Mouse (Mus musculus): ENCODE data around the gene Iqsec1. TPM values are rescaled to one million over a fixed set of nuclear protein-coding genes. Genes with fewer than 3 reads are reported as not detected.
A peak's percentile ranks its signal among the peaks of the same experiment; 100 is the strongest.
"Not testable (repeated sequence)": the region's sequence is repeated elsewhere in the genome, so short reads cannot be mapped to it uniquely, and the experiment has no call there.

Iqsec1 gene
- polyA plus RNA-seq, 1 experiment from 2014 or later, result 2.6 TPM

DNA sequence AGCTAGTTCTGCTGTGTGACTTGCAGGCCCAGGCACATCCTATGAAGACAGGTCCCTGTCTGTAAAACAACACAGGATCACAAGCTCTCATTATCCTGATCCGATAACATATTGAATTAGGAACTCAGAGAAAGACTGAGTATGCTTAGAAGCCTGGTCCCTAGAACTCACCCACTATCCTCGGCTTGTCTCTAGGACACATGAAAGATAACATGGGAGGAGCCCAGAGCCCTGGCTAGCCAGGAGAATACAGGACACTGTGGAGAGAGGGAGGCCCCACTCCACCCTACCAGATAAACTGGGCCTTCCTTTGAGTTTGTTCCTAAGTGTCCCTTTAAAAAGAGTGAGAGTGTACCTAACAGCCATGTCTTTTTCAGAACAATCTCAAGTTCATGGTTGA, 328.6 kb downstream of the Iqsec1 start:
- peak; percentile 81 for ATAC-seq (ENCODE audit: insufficient read depth)
- H3K4me1 ChIP-seq (replicated peaks), result peaks cover 31% of the 10 kb centered on the region
- peak overlapping the region; percentile 41; the same call in 1 of the 2 replicates for H3K27ac ChIP-seq (replicated peaks)
- H3K4me2 ChIP-seq, result peak overlapping the region; percentile 36
- peaks cover 11% of the 10 kb centered on the region for H3K36me3 ChIP-seq (replicated peaks)
- WGBS (ENCODE audit: insufficient replicate concordance), result 33% methylated on average over 2 of the region's 2 CpGs
- H3K4me3 ChIP-seq (replicated peaks), result no peak overlapping the region
- H3K27me3 ChIP-seq, result no peaks in the 10 kb centered on the region
- no peaks in the 10 kb centered on the region for H3K9me3 ChIP-seq (replicated peaks)
- H3K9ac ChIP-seq, result no peak overlapping the region

DNA sequence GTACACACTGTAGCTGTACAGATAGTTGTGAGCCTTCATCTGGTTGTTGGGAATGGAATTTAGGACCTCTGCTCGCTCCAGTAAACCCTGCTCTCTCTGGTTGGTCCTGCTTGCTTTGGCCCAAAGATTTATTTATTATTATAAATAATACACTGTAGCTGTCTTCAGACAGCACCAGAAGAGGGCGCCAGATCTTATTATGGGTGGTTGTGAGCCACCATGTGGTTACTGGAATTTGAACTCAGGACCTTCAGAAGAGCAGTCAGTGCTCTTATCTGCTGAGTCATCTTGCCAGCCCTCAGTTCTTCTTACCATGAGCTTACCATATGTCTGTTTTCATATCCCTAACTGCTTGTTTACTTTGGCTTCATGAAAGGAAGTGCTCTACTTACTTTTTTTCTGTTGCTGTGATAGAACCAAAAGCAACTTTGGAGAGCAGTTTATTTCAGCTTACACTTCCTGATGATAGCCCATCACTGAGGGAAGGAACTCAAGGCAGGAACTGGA, 332.1 kb downstream of the Iqsec1 start:
- not testable (repeated sequence) for H3K9ac ChIP-seq; ATAC-seq (ENCODE audit: insufficient read depth)
- 37% methylated on average over 2 of the region's 2 CpGs for WGBS (ENCODE audit: insufficient replicate concordance)

DNA sequence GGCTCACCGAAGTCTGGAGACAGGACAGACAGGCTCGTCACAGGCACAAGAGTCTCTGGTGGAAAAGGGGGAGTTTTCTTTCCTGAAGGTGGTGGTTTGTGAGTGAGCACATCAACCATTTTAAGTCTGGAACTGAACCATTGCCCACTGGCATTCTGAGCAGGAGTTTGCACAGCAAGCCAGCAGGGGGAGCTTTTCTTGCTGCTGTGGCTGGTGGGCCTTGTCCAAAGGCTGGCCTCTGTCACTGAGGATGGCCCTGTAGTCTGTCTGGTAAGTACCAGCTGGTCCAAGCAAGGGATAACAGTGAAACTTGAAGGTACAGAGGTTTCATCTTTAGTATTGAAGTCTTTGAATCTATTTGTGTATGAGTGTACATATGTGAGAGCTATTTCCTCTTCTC, 334.7 kb downstream of the Iqsec1 start:
- no peak for ATAC-seq (ENCODE audit: insufficient read depth)
- Histone ChIP-seq H3K4me1 (replicated peaks) (no peaks in the 10 kb centered on the region), H3K27me3 (no peaks in the 10 kb centered on the region), H3K9me3 (replicated peaks) (no peaks in the 10 kb centered on the region), H3K36me3 (replicated peaks) (no peaks in the 10 kb centered on the region), H3K27ac (replicated peaks) (no peak overlapping the region), H3K4me2 (no peak overlapping the region), H3K4me3 (replicated peaks) (no peak overlapping the region), H3K9ac (no peak overlapping the region)
- 31% methylated on average over 2 of the region's 2 CpGs for WGBS (ENCODE audit: insufficient replicate concordance)

More for the DNA sequence above, 332.1 kb downstream of the Iqsec1 start:
- H3K27me3 ChIP-seq; H3K27ac ChIP-seq (replicated peaks); H3K36me3 ChIP-seq (replicated peaks); H3K4me3 ChIP-seq (replicated peaks); H3K9me3 ChIP-seq (replicated peaks); H3K4me2 ChIP-seq: not testable (repeated sequence)
- H3K4me1 ChIP-seq (replicated peaks), result peaks cover 24% of the 10 kb centered on the region

DNA sequence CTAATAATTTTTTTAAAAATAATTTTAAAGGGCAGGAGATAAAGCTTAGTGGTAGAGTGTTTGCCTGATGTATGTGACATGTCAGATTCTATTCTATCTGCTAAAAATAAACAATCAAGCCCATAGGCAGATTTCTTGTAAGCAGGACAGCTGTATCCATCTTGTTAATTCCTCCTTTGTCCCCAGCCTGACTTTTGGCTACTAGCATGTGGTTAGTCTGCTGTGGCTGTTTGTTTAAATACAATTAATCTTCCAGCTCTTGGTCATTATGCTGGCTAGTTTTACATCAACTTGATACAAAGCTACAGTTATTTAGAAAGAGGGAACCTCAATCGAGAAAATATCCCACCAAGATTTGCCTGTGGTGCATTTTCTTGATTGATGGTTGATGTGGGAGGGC, 337.9 kb downstream of the Iqsec1 start:
- no peak for ATAC-seq (ENCODE audit: insufficient read depth)
- 0 out of 2 replicates have a peak, but pooled peaks cover 4% of the 10 kb centered on the region for H3K4me1 ChIP-seq (replicated peaks)
- no peaks in the 10 kb centered on the region for H3K9me3 ChIP-seq (replicated peaks)
- no peak overlapping the region for H3K4me2 ChIP-seq
- no peak overlapping the region for H3K27ac ChIP-seq (replicated peaks)
- peaks cover 12% of the 10 kb centered on the region; the same call in 1 of the 2 replicates for H3K36me3 ChIP-seq (replicated peaks)
- WGBS (ENCODE audit: insufficient replicate concordance), result 38% methylated on average over 1 of the region's 1 CpGs
- no peaks in the 10 kb centered on the region for H3K27me3 ChIP-seq
- H3K4me3 ChIP-seq (replicated peaks), result no peak overlapping the region
- H3K9ac ChIP-seq, result no peak overlapping the region

GRCm38 (mm10) chr6:90649279-90649678, 339.2 kb downstream of the Iqsec1 start:
- no peak for ATAC-seq (ENCODE audit: insufficient read depth)
- no peak overlapping the region for H3K27ac ChIP-seq (replicated peaks)

DNA sequence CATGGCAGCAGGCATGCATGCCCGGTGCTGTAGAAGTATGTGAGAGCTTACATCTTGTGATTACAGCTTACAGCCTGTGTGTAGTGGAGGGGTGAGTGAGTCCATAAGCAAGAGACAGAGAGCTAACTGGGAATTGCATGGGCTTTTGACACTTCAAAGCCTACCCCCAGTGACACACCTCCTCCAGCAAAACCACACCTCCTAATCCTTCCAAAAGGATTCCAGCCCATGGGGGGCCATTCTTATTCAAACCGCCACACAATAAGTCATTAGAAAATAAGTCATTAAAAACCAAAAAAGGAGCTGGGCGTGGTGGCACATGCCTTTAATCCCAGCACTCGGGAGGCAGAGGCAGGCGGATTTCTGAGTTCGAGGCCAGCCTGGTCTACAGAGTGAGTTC, 340.1 kb downstream of the Iqsec1 start:
- Histone ChIP-seq H3K4me1 (replicated peaks) (0 out of 2 replicates have a peak, but pooled peaks cover 4% of the 10 kb centered on the region), H3K9me3 (replicated peaks) (no peaks in the 10 kb centered on the region), H3K36me3 (replicated peaks) (peaks cover 34% of the 10 kb centered on the region), H3K9ac (no peak overlapping the region), H3K4me3 (replicated peaks) (no peak overlapping the region), H3K4me2 (no peak overlapping the region), H3K27me3 (no peaks in the 10 kb centered on the region), H3K27ac (replicated peaks) (no peak overlapping the region)
- ATAC-seq (ENCODE audit: insufficient read depth), result no peak
- 86% methylated on average over 6 of the region's 6 CpGs for WGBS (ENCODE audit: insufficient replicate concordance)

More at GRCm38 (mm10) chr6:90649279-90649678, 339.2 kb downstream of the Iqsec1 start:
- no peak overlapping the region for H3K4me3 ChIP-seq (replicated peaks)
- no peak overlapping the region for H3K9ac ChIP-seq
- H3K4me1 ChIP-seq (replicated peaks), result 0 out of 2 replicates have a peak, but pooled peaks cover 4% of the 10 kb centered on the region
- WGBS (ENCODE audit: insufficient replicate concordance), result 49% methylated on average over 4 of the region's 4 CpGs
- H3K27me3 ChIP-seq, result no peaks in the 10 kb centered on the region
- peaks cover 25% of the 10 kb centered on the region for H3K36me3 ChIP-seq (replicated peaks)
- no peak overlapping the region for H3K4me2 ChIP-seq
- H3K9me3 ChIP-seq (replicated peaks), result no peaks in the 10 kb centered on the region

DNA sequence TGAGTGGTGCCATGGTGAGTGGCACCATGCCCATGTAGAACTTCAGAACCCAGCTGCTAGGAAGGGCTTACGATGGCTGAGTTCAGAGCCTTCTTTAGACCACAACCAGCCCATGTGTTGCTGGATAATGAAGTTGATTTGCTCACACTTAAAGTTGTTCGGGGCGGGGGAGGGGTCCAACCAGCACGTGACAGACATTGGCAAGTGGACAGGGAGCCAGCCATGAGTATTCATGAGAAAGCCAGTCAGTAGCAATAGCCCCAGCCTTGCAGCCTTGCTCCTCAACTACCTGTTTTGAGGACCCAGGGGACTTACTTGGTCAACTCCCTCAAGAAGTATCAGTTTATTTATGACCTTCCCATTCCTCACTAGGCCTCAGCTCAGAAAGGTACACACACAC, 343.5 kb downstream of the Iqsec1 start:
- 0 out of 2 replicates have a peak, but pooled peaks cover 4% of the 10 kb centered on the region for H3K4me1 ChIP-seq (replicated peaks)
- no peak overlapping the region for H3K27ac ChIP-seq (replicated peaks)
- ATAC-seq (ENCODE audit: insufficient read depth), result no peak
- no peaks in the 10 kb centered on the region for H3K9me3 ChIP-seq (replicated peaks)
- 59% methylated on average over 4 of the region's 4 CpGs for WGBS (ENCODE audit: insufficient replicate concordance)
- H3K4me2 ChIP-seq, result no peak overlapping the region
- H3K36me3 ChIP-seq (replicated peaks), result peaks cover 69% of the 10 kb centered on the region
- H3K27me3 ChIP-seq, result no peaks in the 10 kb centered on the region
- no peak overlapping the region for H3K4me3 ChIP-seq (replicated peaks)
- no peak overlapping the region for H3K9ac ChIP-seq

DNA sequence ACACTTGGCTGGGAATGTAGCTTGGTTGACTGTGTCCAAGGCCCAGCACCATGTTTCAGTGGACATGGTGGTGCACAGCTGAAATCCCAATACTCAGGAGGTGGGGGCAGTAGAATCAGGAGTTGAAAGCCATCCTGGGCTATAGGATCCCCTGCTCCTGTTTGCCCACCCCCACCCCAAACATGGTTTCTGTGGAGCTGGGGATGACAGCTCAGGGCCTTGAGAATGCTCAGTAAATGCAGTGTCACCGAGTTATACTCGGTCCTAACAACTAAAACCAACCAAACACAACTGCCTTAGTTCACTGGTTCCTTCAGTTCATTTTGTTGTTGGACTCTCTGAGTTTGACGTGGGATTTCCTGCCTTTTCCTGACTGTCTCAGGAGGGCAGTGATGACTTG, 345.4 kb downstream of the Iqsec1 start:
- no peak overlapping the region for H3K4me3 ChIP-seq (replicated peaks)
- H3K27me3 ChIP-seq, result no peaks in the 10 kb centered on the region
- H3K4me1 ChIP-seq (replicated peaks), result 0 out of 2 replicates have a peak, but pooled peaks cover 4% of the 10 kb centered on the region
- no peak for ATAC-seq (ENCODE audit: insufficient read depth)
- peaks cover 88% of the 10 kb centered on the region for H3K36me3 ChIP-seq (replicated peaks)
- H3K9me3 ChIP-seq (replicated peaks), result no peaks in the 10 kb centered on the region
- H3K9ac ChIP-seq, result no peak overlapping the region
- H3K4me2 ChIP-seq, result no peak overlapping the region
- WGBS (ENCODE audit: insufficient replicate concordance), result 76% methylated on average over 3 of the region's 3 CpGs
- H3K27ac ChIP-seq (replicated peaks), result no peak overlapping the region

GRCm38 (mm10) chr6:90635611-90636010, 352.9 kb downstream of the Iqsec1 start:
- 82% methylated on average over 3 of the region's 3 CpGs for WGBS (ENCODE audit: insufficient replicate concordance)
- Histone ChIP-seq H3K9me3 (replicated peaks) (no peaks in the 10 kb centered on the region), H3K9ac (no peak overlapping the region), H3K4me1 (replicated peaks) (peaks cover 8% of the 10 kb centered on the region), H3K4me3 (replicated peaks) (no peak overlapping the region), H3K27ac (replicated peaks) (no peak overlapping the region), H3K27me3 (no peaks in the 10 kb centered on the region), H3K4me2 (no peak overlapping the region), H3K36me3 (replicated peaks) (peaks cover 98% of the 10 kb centered on the region)
- ATAC-seq (ENCODE audit: insufficient read depth), result no peak

- 56% methylated on average over 4 of the region's 4 CpGs for WGBS (ENCODE audit: insufficient replicate concordance)
- Histone ChIP-seq H3K27ac (replicated peaks) (no peak overlapping the region), H3K27me3 (no peaks in the 10 kb centered on the region), H3K9ac (no peak overlapping the region), H3K36me3 (replicated peaks) (peaks cover 98% of the 10 kb centered on the region), H3K4me2 (no peak overlapping the region), H3K9me3 (replicated peaks) (no peaks in the 10 kb centered on the region), H3K4me1 (replicated peaks) (peaks cover 8% of the 10 kb centered on the region), H3K4me3 (replicated peaks) (no peak overlapping the region)
- ATAC-seq (ENCODE audit: insufficient read depth), result no peak
These were observed 353.4 kb downstream of the Iqsec1 start for GRCm38 (mm10) chr6:90635081-90635480.

- H3K9ac ChIP-seq; ATAC-seq (ENCODE audit: insufficient read depth); H3K27ac ChIP-seq (replicated peaks); H3K9me3 ChIP-seq (replicated peaks); H3K27me3 ChIP-seq; H3K4me3 ChIP-seq (replicated peaks); H3K4me2 ChIP-seq: not testable (repeated sequence)
- Histone ChIP-seq H3K4me1 (replicated peaks) (peaks cover 31% of the 10 kb centered on the region), H3K36me3 (replicated peaks) (peaks cover 98% of the 10 kb centered on the region)
- WGBS (ENCODE audit: insufficient replicate concordance), result 78% methylated on average over 3 of the region's 3 CpGs
These were observed 356.0 kb downstream of the Iqsec1 start for GRCm38 (mm10) chr6:90632526-90632925.

GRCm38 (mm10) chr6:90630427-90630826, 358.1 kb downstream of the Iqsec1 start:
- Histone ChIP-seq H3K27ac (replicated peaks) (no peak overlapping the region), H3K4me3 (replicated peaks) (no peak overlapping the region), H3K4me1 (replicated peaks) (peaks cover 49% of the 10 kb centered on the region), H3K9me3 (replicated peaks) (no peaks in the 10 kb centered on the region), H3K27me3 (no peaks in the 10 kb centered on the region), H3K4me2 (no peak overlapping the region), H3K36me3 (replicated peaks) (peaks cover 98% of the 10 kb centered on the region), H3K9ac (no peak overlapping the region)
- no peak for ATAC-seq (ENCODE audit: insufficient read depth)
- 78% methylated on average over 7 of the region's 7 CpGs for WGBS (ENCODE audit: insufficient replicate concordance)

Measured in liver, embryonic 15.5 days (tissue).